Mouse (Mus musculus): ENCODE measurements around the gene Retreg2. TPM values are rescaled to one million over a fixed set of nuclear protein-coding genes. Genes with fewer than 3 reads are reported as not detected.

Retreg2 gene
- polyA plus RNA-seq, 1 experiment from 2014 or later: 109 TPM

Other genes with a start within 250 kb of the Retreg2 start
- gene Cryba2, start 249.6 kb upstream of the Retreg2 start, polyA plus RNA-seq (2015; fragmentation: Nextera tagmentation; extraction: Ambion mirVana): 0.64 and 1.9 TPM in 2 replicates
- 0.24 and 0.42 TPM in 2 replicates for gene Cfap65, start 207.2 kb upstream of the Retreg2 start, polyA plus RNA-seq (2015; fragmentation: Nextera tagmentation; extraction: Ambion mirVana)
- 0.13 and 0.26 TPM in 2 replicates for gene Ihh, start 191.1 kb upstream of the Retreg2 start, polyA plus RNA-seq (2015; fragmentation: Nextera tagmentation; extraction: Ambion mirVana)
- 8.6 and 8.7 TPM in 2 replicates for gene Nhej1, start 17.6 kb upstream of the Retreg2 start, polyA plus RNA-seq (2015; fragmentation: Nextera tagmentation; extraction: Ambion mirVana)
- gene Slc23a3, start 8.9 kb upstream of the Retreg2 start, polyA plus RNA-seq (2015; fragmentation: Nextera tagmentation; extraction: Ambion mirVana): not detected in 2 replicates
- 66.7 and 68.5 TPM in 2 replicates for gene Cnppd1, start 67 bp upstream of the Retreg2 start, polyA plus RNA-seq (2015; fragmentation: Nextera tagmentation; extraction: Ambion mirVana)
- gene Zfand2b, start 25.9 kb downstream of the Retreg2 start, polyA plus RNA-seq (2015; fragmentation: Nextera tagmentation; extraction: Ambion mirVana): 37.8 and 39.2 TPM in 2 replicates
- gene Abcb6, start 37.6 kb downstream of the Retreg2 start, polyA plus RNA-seq (2015; fragmentation: Nextera tagmentation; extraction: Ambion mirVana): 37.8 and 38.3 TPM in 2 replicates
- 23.9 and 27.5 TPM in 2 replicates for gene Ankzf1, start 49.4 kb downstream of the Retreg2 start, polyA plus RNA-seq (2015; fragmentation: Nextera tagmentation; extraction: Ambion mirVana)
- 39.8 and 43.1 TPM in 2 replicates for gene Atg9a, start 49.4 kb downstream of the Retreg2 start, polyA plus RNA-seq (2015; fragmentation: Nextera tagmentation; extraction: Ambion mirVana)
- 24.3 and 24.9 TPM in 2 replicates for gene Glb1l, start 68.0 kb downstream of the Retreg2 start, polyA plus RNA-seq (2015; fragmentation: Nextera tagmentation; extraction: Ambion mirVana)
- gene Stk16, start 68.1 kb downstream of the Retreg2 start, polyA plus RNA-seq (2015; fragmentation: Nextera tagmentation; extraction: Ambion mirVana): 137 and 152 TPM in 2 replicates
- gene Tuba4a, start 77.1 kb downstream of the Retreg2 start, polyA plus RNA-seq (2015; fragmentation: Nextera tagmentation; extraction: Ambion mirVana): 3.9 and 5.3 TPM in 2 replicates
- gene A630095N17Rik, start 89.3 kb downstream of the Retreg2 start, polyA plus RNA-seq (2015; fragmentation: Nextera tagmentation; extraction: Ambion mirVana): not detected in 2 replicates
- gene Dnajb2, start 93.6 kb downstream of the Retreg2 start, polyA plus RNA-seq (2015; fragmentation: Nextera tagmentation; extraction: Ambion mirVana): 47.6 and 56.7 TPM in 2 replicates
- 11.1 and 14.0 TPM in 2 replicates for gene Ptprn, start 121.7 kb downstream of the Retreg2 start, polyA plus RNA-seq (2015; fragmentation: Nextera tagmentation; extraction: Ambion mirVana)
- gene Resp18, start 135.6 kb downstream of the Retreg2 start, polyA plus RNA-seq (2015; fragmentation: Nextera tagmentation; extraction: Ambion mirVana): 97.4 and 99.9 TPM in 2 replicates
- gene Dnpep, start 175.2 kb downstream of the Retreg2 start, polyA plus RNA-seq (2015; fragmentation: Nextera tagmentation; extraction: Ambion mirVana): 155 and 161 TPM in 2 replicates
- gene Des, start 217.6 kb downstream of the Retreg2 start, polyA plus RNA-seq (2015; fragmentation: Nextera tagmentation; extraction: Ambion mirVana): 0.84 and 1.1 TPM in 2 replicates
- gene Speg, start 232.5 kb downstream of the Retreg2 start, polyA plus RNA-seq (2015; fragmentation: Nextera tagmentation; extraction: Ambion mirVana): 11.2 and 12.8 TPM in 2 replicates